Mouse (Mus musculus) forebrain, embryonic 10.5 days (tissue): ENCODE measurements around the gene Itpkb. TPM values are rescaled to one million over a fixed set of nuclear protein-coding genes. Genes with fewer than 3 reads are reported as not detected.

Experiments used
- DNase-seq: peaks from one replicate; pipeline ENCODE4 v3.0.0-alpha.2; 2017; ENCODE audit warnings: low spot score; ENCODE audit errors: extremely low spot score
- H3K27ac ChIP-seq: fragments of 300-500 bp; sonication (generic); 2 replicates; pipeline ENCODE4 v1.5.1; 2016; ENCODE audit warnings: mild to moderate bottlenecking
- H3K27me3 ChIP-seq: fragments of 300-500 bp; sonication (generic); 2 replicates; pipeline ENCODE4 v1.6.1; 2016; ENCODE audit warnings: mild to moderate bottlenecking; ENCODE audit not compliant: poor library complexity, severe bottlenecking
- H3K36me3 ChIP-seq: fragments of 300-500 bp; sonication (generic); replicated peaks from 2 replicates; pipeline ENCODE4 v1.6.1; 2016; ENCODE audit warnings: mild to moderate bottlenecking, moderate library complexity
- H3K4me1 ChIP-seq: fragments of 300-500 bp; sonication (generic); 2 replicates; pipeline ENCODE4 v1.6.1; 2016
- H3K4me3 ChIP-seq: fragments of 300-500 bp; sonication (generic); 2 replicates; pipeline ENCODE4 v1.5.1; 2016; ENCODE audit warnings: mild to moderate bottlenecking, moderate library complexity
- H3K9me3 ChIP-seq: fragments of 300-500 bp; sonication (generic); 2 replicates; pipeline ENCODE4 v1.6.1; 2016; ENCODE audit warnings: mild to moderate bottlenecking, moderate library complexity
- WGBS: fragments of 180-500 bp; shearing (Covaris S2); methylation state at CpG from one replicate; pipeline ENCODE4 v1.1.7; 2016; 5-methylcytosine and 5-hydroxymethylcytosine counted together
- polyA plus RNA-seq: library from polyadenylated mRNA; unstranded; fragments of >200 nt; fragmentation: Nextera tagmentation; extraction: Ambion mirVana; gene quantifications from 2 replicates; pipeline ENCODE4 v1.2.1, GENCODE M21; 2016

Gene Itpkb
- polyA plus RNA-seq, 1 experiment from 2014 or later: 2.5 TPM

DNA sequence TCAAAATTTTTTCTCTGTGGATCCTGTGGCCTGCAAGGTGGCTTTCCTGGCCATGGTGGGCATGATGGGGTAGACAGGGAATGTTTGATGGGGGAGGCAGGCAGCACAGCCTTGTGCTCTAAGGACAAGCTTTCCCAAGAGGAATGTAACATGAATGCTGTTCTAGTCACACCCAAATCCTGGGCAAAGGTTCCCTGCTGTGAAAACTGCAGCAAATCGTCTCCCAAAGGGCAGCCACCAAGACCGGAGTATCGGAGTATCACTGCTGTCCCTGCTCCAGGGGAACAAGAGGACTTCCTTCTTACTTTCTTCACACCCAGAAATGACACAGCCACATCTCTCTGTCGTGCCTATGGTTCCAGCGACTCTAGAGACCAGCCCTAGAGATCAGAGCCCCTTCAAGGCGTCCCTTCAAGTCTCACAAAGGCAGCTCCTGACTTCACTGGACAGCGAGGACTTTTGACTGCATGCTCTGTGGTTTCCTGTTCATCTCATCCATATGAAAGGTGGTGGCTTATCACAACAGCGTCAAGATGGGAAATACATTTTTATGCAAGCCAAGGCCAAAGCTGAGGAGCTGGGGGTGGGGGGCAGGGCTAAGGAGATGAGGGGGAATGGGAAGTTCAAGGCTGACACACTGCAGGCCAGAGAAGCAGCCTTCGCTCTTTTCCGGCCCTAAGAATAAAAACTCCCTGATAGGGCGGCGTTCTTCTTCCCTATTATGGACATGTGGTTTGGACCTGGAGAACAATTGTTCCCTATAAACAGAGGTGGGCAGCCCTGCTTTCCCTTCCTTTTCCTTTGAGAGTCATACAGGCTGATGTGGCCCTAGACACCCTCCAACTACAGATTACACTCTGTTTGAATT lies 27.8 kb upstream of the Itpkb start:
- 73% methylated on average over 12 of the region's 12 CpGs for WGBS
- Histone ChIP-seq H3K27me3 (no peaks in the 10 kb centered on the region), H3K4me1 (peaks cover 35% of the 10 kb centered on the region), H3K4me3 (no peak overlapping the region), H3K36me3 (no peaks in the 10 kb centered on the region), H3K9me3 (no peaks in the 10 kb centered on the region), H3K27ac (0 out of 2 replicates have a peak overlapping the region, but pooled peaks have one; percentile 1)
- DNase-seq: no peak

DNA sequence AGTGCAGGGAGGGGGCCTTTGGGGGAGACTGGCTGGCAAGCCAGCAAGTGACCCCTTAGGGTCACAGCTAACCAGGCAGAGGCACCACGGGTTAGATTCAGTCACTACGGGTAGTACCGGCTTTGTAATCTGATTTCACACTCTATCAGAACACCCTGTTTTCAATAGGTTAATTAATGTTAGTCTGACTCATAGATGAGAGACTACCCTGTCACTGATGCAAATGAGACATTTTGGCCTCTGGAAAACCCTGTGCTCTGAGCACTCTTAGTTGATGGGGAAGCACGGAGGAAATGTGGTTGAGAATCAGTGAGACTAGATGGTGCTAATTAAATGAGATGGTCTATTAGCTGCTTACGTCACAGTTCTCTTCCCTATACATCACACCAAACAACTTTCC lies 26.7 kb upstream of the Itpkb start:
- H3K27me3 ChIP-seq: no peaks in the 10 kb centered on the region
- WGBS: 64% methylated on average over 5 of the region's 5 CpGs
- 0 out of 2 replicates have a peak overlapping the region, but pooled peaks have one; percentile 56 for H3K27ac ChIP-seq

DNA sequence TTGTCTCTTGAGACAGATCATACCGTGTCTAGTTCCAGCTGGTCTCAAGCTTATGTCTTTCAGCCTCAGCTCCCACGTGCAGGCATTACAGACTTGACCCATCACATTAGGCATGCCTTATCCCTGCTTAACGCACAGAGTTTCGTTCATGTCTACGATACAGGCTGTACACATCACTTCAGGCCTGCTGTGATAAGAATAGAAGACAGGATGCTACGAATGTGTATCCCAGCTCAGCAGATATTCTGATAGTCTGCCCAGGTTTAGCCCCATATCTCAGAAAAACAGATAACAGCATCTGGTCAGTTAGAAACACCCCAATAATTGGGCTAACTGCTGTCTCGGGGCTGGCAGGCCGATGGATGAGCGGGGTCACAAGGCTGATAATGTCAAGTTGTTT lies 23.4 kb upstream of the Itpkb start:
- DNase-seq: no peak
- Histone ChIP-seq H3K4me3 (no peak overlapping the region), H3K27ac (no peak overlapping the region), H3K27me3 (no peaks in the 10 kb centered on the region), H3K4me1 (peaks cover 22% of the 10 kb centered on the region), H3K36me3 (no peaks in the 10 kb centered on the region), H3K9me3 (no peaks in the 10 kb centered on the region)
- WGBS: 94% methylated on average over 9 of the region's 9 CpGs

More for the DNA sequence above, 26.7 kb upstream of the Itpkb start:
- DNase-seq: no peak
- H3K36me3 ChIP-seq: no peaks in the 10 kb centered on the region
- no peak overlapping the region for H3K4me3 ChIP-seq
- no peaks in the 10 kb centered on the region for H3K9me3 ChIP-seq
- peaks cover 30% of the 10 kb centered on the region for H3K4me1 ChIP-seq

DNA sequence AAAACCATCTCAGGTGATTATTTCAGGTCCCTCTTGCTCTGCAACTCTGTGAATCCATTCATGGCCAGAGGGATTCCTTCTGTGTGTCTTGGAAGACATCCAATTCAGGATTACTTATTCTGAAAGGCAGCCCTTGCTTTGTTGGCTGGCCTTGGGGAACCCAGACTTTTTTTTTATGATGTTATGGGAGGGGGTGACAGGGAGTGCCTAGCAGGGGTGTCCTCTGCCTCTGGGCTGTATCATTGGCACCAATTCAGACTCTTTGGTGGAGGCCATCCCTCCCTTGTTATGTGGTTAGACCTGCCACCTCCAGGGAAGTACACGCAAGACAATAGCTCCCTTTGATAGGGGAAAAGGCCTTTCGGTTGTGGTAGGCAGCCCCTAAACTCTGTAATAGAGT lies 22.6 kb upstream of the Itpkb start:
- no peaks in the 10 kb centered on the region for H3K9me3 ChIP-seq
- no peaks in the 10 kb centered on the region for H3K36me3 ChIP-seq
- no peak overlapping the region for H3K4me3 ChIP-seq
- 71% methylated on average over 2 of the region's 2 CpGs for WGBS
- peaks cover 1% of the 10 kb centered on the region; the same call in 1 of the 2 replicates for H3K27me3 ChIP-seq
- no peak overlapping the region for H3K27ac ChIP-seq
- peaks cover 23% of the 10 kb centered on the region for H3K4me1 ChIP-seq
- no peak for DNase-seq

DNA sequence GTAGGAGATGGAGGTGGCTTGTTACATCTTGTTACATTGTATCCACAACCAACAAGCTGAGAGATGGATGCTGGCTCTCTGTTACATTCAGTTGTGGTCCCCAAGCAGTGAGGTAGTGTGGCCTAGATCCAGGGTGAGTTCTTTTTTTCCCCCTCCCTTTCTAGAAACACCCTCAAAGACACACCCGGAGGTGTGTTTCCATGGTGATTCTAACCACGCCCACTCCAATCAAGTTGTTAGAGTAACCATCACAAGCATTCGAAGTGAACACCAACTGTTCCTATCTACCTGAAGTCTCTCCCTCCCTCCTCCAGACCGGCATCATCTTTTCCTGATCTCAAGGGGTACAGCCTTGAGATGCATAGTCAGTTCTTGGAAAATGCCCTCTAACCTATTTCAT lies 21.4 kb upstream of the Itpkb start:
- H3K27me3 ChIP-seq: peaks cover 9% of the 10 kb centered on the region; the same call in 1 of the 2 replicates
- no peak for DNase-seq
- 81% methylated on average over 4 of the region's 4 CpGs for WGBS

DNA sequence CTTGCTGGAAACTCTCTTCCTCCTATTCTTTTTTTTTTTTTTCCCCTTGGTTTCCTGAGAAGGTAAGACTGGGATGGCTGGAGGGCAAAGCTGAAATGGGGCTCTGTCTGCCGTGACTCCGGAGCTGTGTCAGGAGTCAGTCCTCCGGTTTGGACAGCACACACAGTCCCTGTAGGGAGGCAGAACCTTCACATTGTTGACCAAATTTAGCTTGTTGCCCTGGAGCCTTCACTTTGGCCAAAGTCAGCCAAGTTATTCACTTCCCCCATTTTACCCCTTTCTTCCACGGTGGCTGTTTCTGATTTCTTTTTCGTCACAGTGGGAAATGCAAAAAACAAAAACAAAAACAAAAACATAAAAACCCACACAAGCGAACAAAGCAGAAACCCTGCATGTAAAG lies 18.0 kb upstream of the Itpkb start:
- 64% methylated on average over 6 of the region's 6 CpGs for WGBS
- Histone ChIP-seq H3K27ac (peak overlapping the region; percentile 66), H3K27me3 (peaks cover 17% of the 10 kb centered on the region)

More for the DNA sequence above, 21.4 kb upstream of the Itpkb start:
- Histone ChIP-seq H3K27ac (no peak overlapping the region), H3K4me1 (peaks cover 24% of the 10 kb centered on the region), H3K9me3 (no peaks in the 10 kb centered on the region), H3K4me3 (no peak overlapping the region), H3K36me3 (no peaks in the 10 kb centered on the region)

DNA sequence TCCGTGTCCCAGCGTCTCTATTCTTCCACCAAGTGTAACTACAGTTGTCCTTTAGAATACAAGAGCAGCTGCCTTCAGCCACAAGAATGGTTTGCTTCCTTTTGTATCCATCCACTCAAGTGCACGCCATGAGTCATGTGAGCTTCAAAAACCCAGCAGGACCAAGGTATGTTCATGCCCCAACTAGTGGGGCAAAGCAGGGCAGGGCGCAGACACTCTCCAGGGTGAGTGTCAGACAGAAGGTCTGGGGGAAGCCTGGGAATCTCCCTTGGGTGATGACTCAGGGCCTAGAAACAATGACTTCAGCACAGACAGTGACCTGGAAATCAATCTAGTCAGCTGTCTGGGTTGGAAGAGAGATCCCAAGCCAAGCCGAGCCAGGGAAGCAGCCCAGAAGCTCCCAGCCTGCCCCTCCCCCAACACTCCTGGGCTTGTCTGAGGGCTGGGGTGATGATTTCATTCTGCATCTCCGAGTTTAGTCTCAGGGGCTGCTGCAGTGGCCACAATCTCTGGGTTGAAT lies 17.4 kb upstream of the Itpkb start:
- Histone ChIP-seq H3K36me3 (no peaks in the 10 kb centered on the region), H3K27ac (peak overlapping the region; percentile 66), H3K9me3 (no peaks in the 10 kb centered on the region), H3K4me1 (peaks cover 23% of the 10 kb centered on the region), H3K27me3 (peaks cover 17% of the 10 kb centered on the region), H3K4me3 (peak overlapping the region; percentile 48; the same call in 1 of the 2 replicates)
- peak; percentile 30 for DNase-seq
- WGBS: 41% methylated on average over 6 of the region's 6 CpGs

More for the DNA sequence above, 18.0 kb upstream of the Itpkb start:
- no peaks in the 10 kb centered on the region for H3K9me3 ChIP-seq
- peaks cover 23% of the 10 kb centered on the region for H3K4me1 ChIP-seq
- no peak overlapping the region for H3K4me3 ChIP-seq
- H3K36me3 ChIP-seq: no peaks in the 10 kb centered on the region
- DNase-seq: no peak

DNA sequence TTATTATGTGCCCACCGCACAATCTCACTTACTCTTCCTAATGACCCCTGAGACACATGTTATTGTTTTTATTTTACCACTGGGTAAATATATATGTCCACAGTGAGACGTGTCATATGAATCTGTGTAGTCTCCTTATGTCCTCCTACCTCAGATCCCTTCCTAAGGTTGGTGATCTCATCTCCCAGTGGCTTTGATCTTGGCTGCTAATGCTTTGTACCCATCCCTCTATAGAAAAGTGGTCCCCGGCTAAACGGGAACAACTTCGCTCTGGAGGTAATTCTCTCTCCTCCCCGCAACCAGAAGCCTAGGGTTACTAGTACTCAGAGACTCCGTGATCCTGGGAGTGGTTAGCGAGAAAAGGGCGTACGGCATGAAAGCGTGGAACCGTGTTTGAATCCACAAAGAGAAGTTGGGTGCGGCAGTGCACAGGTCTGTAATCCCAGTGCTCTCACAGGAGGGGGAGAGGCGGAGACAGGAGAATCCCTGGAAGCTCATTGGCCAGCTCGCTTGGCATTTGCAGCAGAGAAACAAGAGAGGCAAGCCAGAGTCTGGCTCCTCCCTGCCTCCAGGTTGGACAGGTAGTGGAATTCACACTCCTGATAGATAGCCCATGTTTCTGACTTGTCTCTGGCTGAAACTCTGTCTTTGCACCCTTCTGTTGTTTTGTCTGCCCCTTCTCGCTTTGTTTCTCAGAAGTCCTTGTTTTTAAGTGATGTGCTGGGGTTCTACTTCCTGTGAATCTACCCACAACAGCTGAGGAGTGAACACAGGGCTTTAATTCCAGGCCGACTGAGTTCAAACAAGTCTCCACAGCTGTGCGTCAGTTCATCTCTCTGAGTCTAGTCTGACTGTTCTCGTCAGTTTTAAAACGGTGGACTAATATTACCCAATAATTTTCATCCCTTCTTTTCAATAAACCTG lies 16.5 kb upstream of the Itpkb start:
- Histone ChIP-seq H3K4me1 (peaks cover 23% of the 10 kb centered on the region), H3K27ac (peak overlapping the region; percentile 65), H3K27me3 (peaks cover 23% of the 10 kb centered on the region), H3K36me3 (no peaks in the 10 kb centered on the region), H3K4me3 (peak overlapping the region; percentile 48), H3K9me3 (no peaks in the 10 kb centered on the region)
- DNase-seq: peak; percentile 52
- 9% methylated on average over 20 of the region's 20 CpGs for WGBS

DNA sequence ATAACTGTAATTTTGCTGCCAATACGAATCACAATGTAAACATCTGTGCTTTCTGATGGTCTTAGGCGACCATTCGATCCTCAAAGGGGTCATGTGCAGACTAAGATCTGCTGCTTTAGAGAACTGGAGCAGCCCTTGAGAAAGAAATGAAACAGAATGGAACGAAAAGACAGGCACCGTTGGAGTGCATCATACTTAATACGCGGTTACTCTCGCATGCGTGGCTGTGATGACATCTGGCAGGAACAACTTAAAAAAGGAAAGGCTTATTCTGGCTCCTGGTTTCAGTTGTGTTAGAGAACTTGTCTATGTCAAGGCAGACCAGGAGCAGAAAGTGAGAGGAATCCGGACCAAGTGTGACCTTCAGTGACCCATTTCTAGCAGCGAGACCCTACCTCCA lies 15.6 kb upstream of the Itpkb start:
- 84% methylated on average over 11 of the region's 11 CpGs for WGBS
- no peak for DNase-seq
- H3K27ac ChIP-seq: no peak overlapping the region
- H3K27me3 ChIP-seq: peaks cover 23% of the 10 kb centered on the region
- peaks cover 25% of the 10 kb centered on the region for H3K4me1 ChIP-seq
- no peaks in the 10 kb centered on the region for H3K9me3 ChIP-seq
- H3K4me3 ChIP-seq: no peak overlapping the region
- H3K36me3 ChIP-seq: no peaks in the 10 kb centered on the region

DNA sequence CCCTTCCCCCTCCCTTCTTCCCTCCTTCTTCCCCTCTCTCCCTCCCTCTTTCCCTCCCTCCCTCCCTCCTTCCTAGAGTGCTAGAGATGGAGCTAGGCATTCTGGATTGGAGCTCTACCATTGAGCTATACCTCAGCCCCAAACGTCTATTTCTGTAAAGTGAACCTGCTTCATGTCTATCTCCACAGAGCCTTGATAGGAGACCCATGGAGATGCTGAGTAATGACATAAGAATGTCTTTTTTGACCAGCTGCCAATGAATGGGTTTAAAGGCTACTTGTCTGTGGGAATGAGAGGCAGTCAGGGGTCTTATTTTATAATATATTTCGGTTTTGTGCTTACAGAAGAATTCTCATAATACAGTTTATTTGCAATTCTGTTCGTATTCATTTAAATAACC lies 15.2 kb upstream of the Itpkb start:
- H3K9me3 ChIP-seq: no peaks in the 10 kb centered on the region
- H3K27ac ChIP-seq: no peak overlapping the region
- H3K4me3 ChIP-seq: no peak overlapping the region
- no peak for DNase-seq
- H3K4me1 ChIP-seq: peaks cover 30% of the 10 kb centered on the region
- WGBS: 75% methylated on average over 3 of the region's 3 CpGs
- no peaks in the 10 kb centered on the region for H3K36me3 ChIP-seq
- peaks cover 23% of the 10 kb centered on the region for H3K27me3 ChIP-seq

DNA sequence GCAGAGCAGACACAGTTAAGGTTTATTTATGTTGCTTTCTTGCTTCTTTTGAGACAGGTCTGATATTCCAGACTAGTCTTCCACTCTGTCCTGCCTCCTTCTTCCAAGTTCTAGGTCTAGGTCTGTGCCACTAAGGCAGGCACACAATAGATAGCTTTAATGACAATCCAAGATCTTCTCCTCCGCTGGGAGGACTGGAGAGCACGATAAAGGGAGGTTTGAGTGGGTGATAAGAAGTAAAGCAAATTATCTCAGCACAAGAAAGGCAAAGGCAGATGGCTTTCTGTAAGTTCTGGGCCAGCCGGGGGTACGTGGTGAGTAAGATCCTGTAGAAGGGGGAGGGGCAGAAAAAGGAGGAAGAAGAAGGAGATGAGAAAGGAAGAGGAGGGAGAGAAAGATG lies 12.8 kb upstream of the Itpkb start:
- Histone ChIP-seq H3K36me3 (no peaks in the 10 kb centered on the region), H3K4me3 (no peak overlapping the region), H3K4me1 (peaks cover 30% of the 10 kb centered on the region), H3K9me3 (no peaks in the 10 kb centered on the region), H3K27me3 (peaks cover 23% of the 10 kb centered on the region), H3K27ac (no peak overlapping the region)
- DNase-seq: no peak
- 80% methylated on average over 4 of the region's 4 CpGs for WGBS

DNA sequence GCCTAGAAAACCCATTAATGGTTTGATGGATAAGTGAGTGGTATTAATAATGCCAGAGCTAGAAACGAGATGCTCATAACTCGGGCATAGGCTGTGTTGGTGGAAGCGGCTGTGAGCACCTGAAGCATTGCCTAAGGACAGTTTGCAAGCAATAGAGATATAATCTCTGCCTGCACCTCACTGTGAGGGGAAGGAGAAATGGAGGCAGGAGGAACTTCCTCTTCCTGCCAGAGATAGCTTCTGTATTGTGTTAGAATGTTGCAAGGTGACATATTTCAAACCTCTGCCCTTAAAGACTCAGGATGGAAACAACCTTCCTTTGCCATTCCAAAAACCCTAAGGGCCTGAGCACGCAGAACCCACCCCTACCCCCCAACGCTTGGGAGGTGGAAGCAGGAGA lies 11.9 kb upstream of the Itpkb start:
- Histone ChIP-seq H3K4me3 (no peak overlapping the region), H3K4me1 (peaks cover 20% of the 10 kb centered on the region), H3K9me3 (no peaks in the 10 kb centered on the region), H3K27ac (no peak overlapping the region), H3K27me3 (peaks cover 15% of the 10 kb centered on the region), H3K36me3 (no peaks in the 10 kb centered on the region)
- WGBS: 88% methylated on average over 5 of the region's 5 CpGs
- no peak for DNase-seq
